Mouse (Mus musculus): ENCODE data around the gene Ctdsp1.

Ctdsp1 gene

GRCm38 (mm10) chr1:74376396-74376795, 14.9 kb upstream of the Ctdsp1 start:
- no peak for DNase-seq (ENCODE audit: low spot score in 2 of 2)

GRCm38 (mm10) chr1:74379058-74379504, 12.2 kb upstream of the Ctdsp1 start:
- no peak for DNase-seq (ENCODE audit: low spot score in 2 of 2)

GRCm38 (mm10) chr1:74380484-74380883, 10.8 kb upstream of the Ctdsp1 start:
- DNase-seq (ENCODE audit: low spot score in 2 of 2), result no peak

- no peak for DNase-seq (ENCODE audit: low spot score in 2 of 2)
These were observed 9.7 kb upstream of the Ctdsp1 start for GRCm38 (mm10) chr1:74381588-74382021.

- DNase-seq (ENCODE audit: low spot score in 2 of 2), result no peak
These were observed 7.9 kb upstream of the Ctdsp1 start for GRCm38 (mm10) chr1:74383385-74383784.

- no peak for DNase-seq (ENCODE audit: low spot score in 2 of 2)
These were observed 6.8 kb upstream of the Ctdsp1 start for GRCm38 (mm10) chr1:74384525-74384924.

GRCm38 (mm10) chr1:74385064-74385463, 6.2 kb upstream of the Ctdsp1 start:
- no peak for DNase-seq (ENCODE audit: low spot score in 2 of 2)

GRCm38 (mm10) chr1:74385531-74385930, 5.8 kb upstream of the Ctdsp1 start:
- no peak for DNase-seq (ENCODE audit: low spot score in 2 of 2)

- DNase-seq (ENCODE audit: low spot score in 2 of 2), result no peak
These were observed 5.0 kb upstream of the Ctdsp1 start for GRCm38 (mm10) chr1:74386363-74386713.

GRCm38 (mm10) chr1:74386714-74387385, 4.5 kb upstream of the Ctdsp1 start:
- DNase-seq (ENCODE audit: low spot score in 2 of 2), result peak; percentile 77 to 81

- DNase-seq (ENCODE audit: low spot score in 2 of 2), result no peak
These were observed 3.8 kb upstream of the Ctdsp1 start for GRCm38 (mm10) chr1:74387386-74387988.

- no peak for DNase-seq (ENCODE audit: low spot score in 2 of 2)
These were observed 2.9 kb upstream of the Ctdsp1 start for GRCm38 (mm10) chr1:74388398-74388920.

- DNase-seq (ENCODE audit: low spot score in 2 of 2), result no peak
These were observed 1.4 kb upstream of the Ctdsp1 start for GRCm38 (mm10) chr1:74389831-74390286.

- DNase-seq (ENCODE audit: low spot score in 2 of 2), result peak in 1 of 2 experiments; percentile 41
These were observed 912 bp upstream of the Ctdsp1 start for GRCm38 (mm10) chr1:74390287-74390906.

GRCm38 (mm10) chr1:74391844-74392441, 634 bp downstream of the Ctdsp1 start:
- peak in 1 of 2 experiments; percentile 52 for DNase-seq (ENCODE audit: low spot score in 2 of 2)

- no peak for DNase-seq (ENCODE audit: low spot score in 2 of 2)
These were observed 1.2 kb downstream of the Ctdsp1 start for GRCm38 (mm10) chr1:74392446-74392994.

GRCm38 (mm10) chr1:74393010-74393409, 1.7 kb downstream of the Ctdsp1 start:
- DNase-seq (ENCODE audit: low spot score in 2 of 2), result no peak

GRCm38 (mm10) chr1:74393697-74394096, 2.4 kb downstream of the Ctdsp1 start:
- DNase-seq (ENCODE audit: low spot score in 2 of 2), result no peak

GRCm38 (mm10) chr1:74394311-74394710, 3.0 kb downstream of the Ctdsp1 start:
- DNase-seq (ENCODE audit: low spot score in 2 of 2), result no peak

- DNase-seq (ENCODE audit: low spot score in 2 of 2), result no peak
These were observed 3.5 kb downstream of the Ctdsp1 start for GRCm38 (mm10) chr1:74394858-74395257.

- DNase-seq (ENCODE audit: low spot score in 2 of 2), result no peak
These were observed 4.0 kb downstream of the Ctdsp1 start for GRCm38 (mm10) chr1:74395290-74395689.

Measured in cerebellum, postnatal 4 days (tissue).